Mouse (Mus musculus) right cerebral cortex, adult 2 months (tissue): Measurements from ENCODE around the gene Hist3h2ba.
"Not testable (repeated sequence)": the region's sequence is repeated elsewhere in the genome, so short reads cannot be mapped to it uniquely, and the experiment has no call there.

Source experiments
- DNase-seq, 2 experiments: peaks; one replicate each; pipeline ENCODE4 v3.0.0; 2021 to 2022; ENCODE audit warnings: low spot score in 2 of 2

The Hist3h2ba gene

DNA sequence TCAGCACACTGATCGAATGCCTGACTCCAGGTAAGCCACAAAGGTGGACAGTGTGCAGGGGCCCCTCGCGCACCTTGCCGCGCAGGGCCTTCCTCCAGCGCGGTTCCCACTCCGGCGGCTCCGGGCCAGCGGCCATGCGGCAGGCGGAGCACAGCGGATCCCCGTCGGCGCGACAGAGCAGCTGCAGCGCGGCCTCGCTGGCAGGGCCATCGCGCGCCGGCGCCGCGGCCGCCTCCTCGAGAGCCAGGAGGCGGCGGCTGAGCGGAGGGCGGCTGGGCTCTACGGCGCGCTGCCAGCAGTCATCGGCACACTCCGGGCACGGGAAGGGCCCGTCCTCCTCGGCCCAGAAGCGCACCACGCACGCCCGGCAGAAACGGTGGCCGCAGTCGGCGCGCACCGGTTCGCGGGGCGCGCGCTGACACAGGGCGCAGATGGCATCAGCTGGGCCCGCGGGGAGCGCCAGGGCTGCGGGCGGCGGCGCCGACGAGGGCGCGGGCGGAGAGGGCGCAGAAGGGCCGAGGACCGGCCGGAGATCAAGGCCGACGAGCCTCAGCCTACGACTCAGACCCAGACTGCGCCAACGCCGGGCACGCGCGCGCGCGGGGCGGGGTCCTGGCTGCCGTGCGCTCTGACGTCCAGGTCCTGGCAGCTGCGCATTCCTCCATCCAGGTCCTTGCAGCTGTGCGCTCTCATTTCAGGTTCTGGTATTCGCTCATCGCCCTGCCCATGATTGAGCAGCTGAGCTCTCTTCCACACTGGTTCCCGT lies 10.2 kb upstream of the Hist3h2ba start, which contains the start of gene Rnf187:
Rnf187 (minus strand) TSS at position 595 of the 766 bp plus-strand sequence.
- peak; percentile 91 to 93 for DNase-seq

DNA sequence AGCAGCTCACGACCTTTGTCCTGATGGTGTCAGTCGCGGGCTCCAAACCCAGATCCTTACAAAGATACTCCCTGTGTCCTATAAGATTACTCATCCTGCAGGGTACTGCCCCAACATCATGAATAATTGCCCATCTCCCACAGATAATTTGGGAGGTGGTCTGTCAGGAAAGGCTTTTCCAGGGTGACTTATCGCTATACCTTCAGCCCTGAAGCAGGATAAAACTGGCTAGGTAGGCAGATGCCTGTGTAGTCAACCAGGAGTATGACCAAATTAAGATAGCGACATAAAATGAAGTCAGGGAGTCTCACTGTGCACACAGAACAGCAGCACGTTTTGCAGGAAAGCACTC lies 9.7 kb upstream of the Hist3h2ba start:
- DNase-seq: no peak

DNA sequence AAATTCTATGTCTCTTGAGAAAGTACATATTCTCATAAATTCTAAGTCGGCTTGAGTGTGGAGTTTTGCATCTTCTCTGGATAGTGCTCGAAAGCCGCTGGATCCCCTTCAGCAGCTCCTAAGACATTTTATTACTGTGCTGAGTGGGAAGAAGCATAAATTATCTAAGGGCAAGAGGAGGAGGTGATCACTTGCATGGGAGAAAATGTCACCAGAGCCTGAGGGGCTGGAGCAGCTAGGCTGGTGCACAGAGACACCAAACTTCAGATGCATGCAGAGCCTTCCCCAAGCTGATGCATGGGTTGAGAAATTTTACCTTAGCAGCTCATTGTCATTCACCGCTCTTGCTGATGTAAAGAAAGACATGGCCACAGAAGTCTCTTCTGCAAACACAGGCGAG lies 4.6 kb upstream of the Hist3h2ba start:
- DNase-seq: no peak

DNA sequence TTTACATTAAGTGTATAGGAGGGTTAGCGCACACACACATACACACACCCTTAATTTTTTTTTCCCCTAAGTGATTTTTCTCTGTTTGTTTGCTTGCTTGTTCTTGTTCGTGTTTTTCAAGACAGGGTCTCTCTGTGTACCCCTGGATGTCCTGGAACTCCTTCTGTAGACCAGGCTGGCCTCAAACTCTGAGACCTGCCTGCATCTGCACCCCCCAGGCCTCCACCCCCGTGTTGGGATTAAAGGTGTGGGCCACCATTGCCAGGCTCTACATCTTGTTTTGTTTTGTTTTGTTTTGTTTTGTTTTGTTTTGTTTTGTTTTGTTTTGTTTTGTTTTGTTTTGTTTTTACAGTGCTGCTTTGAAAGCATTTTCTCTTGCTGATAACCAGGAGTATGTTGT lies 1.4 kb upstream of the Hist3h2ba start:
- DNase-seq: no peak

DNA sequence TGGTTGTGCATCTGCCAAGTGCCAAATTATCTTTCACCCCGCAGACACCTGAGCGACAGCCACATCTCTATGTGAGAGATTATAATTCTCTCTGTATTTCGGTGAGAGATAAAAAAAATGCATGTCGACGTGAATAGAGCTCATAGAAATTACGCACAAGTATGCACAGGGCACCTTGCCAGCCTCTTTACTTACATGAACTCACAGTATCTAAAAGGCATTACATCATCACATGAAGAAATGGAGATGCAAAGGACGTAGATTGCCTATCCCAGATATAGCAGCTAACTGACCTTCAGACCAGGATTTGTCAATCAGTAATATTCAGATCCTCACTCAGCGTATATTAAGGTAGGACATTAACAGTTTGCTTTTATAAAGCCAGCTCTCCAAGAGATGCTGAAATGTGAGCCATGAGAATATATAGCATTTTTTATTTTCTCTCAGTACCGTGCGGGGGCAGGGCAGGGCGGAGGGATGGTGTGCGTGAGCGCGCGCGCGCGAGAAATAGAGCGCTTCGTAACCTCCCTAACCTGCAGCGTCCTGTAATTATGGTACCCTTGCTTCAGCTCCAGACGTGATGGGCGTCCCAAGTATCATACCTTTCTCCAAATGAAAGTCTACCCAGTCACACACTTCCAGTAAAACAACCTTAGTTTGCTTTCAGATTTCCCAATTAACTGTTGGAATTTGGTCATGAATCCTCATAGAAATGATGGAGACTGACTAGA lies 757 bp upstream of the Hist3h2ba start:
- DNase-seq: peak; percentile 70 to 77

DNA sequence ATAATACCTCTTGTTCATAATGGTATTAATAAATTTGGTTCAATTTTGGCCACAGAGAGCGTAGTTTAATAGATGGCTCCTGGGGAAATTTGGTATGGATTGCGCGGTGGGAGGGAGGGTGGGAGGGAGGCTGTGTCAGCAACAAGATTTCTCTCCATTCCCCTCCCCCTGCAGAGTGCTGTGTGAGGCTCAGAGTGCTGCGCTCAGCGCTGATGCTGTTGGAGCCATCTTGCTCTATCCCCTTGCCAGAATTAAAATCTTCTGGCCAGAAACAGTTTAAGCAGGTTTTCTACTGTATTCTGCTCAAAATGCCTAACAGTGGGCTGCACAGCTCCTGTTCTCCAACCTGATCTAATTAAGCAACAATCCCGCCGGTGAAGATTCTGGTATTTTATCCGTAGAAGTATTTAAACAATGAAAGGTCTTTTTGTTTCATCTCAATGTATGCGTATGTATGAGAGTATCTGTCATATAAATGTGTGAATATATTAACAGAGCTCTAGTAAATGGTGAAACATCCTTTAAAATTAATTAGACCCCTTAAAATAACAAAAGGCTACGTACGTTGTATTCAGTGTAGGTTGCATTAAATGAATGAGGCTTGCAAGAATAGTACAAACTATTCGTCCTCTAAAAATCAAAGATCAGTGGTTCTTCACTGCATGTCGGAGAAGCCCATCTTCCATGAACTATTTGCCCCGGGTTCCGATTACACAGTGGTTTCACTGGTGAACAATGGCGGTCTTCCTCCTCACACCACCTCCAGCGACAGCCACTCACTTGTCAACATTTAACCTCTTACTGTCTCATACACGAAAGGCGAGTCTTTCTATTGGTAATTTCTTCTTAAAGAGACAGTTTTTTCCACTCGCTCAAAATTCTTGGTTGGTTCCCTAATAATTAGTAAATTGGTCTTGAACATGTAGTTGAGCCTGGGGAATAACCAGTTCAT lies 1.0 kb downstream of the Hist3h2ba start:
- peak; percentile 64 to 66 for DNase-seq

DNA sequence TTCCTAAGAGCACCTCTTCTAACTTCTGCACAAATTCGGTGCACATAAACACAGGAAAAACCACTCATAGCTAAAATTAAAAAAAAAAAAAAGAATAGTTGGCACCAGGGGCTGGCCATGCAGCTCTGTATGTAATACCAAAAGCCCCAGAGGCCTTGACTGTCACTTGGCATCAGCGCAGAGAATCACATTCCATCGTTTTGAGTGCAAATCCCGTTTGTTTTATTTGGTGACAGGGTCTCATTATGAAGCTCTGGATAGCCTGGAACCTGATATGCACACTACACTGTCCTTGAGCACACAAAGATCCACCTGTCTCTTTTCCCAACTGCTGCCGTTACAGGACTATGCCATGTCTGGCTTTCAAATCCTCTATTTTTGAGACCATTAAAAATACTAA lies 2.5 kb downstream of the Hist3h2ba start:
- no peak for DNase-seq

DNA sequence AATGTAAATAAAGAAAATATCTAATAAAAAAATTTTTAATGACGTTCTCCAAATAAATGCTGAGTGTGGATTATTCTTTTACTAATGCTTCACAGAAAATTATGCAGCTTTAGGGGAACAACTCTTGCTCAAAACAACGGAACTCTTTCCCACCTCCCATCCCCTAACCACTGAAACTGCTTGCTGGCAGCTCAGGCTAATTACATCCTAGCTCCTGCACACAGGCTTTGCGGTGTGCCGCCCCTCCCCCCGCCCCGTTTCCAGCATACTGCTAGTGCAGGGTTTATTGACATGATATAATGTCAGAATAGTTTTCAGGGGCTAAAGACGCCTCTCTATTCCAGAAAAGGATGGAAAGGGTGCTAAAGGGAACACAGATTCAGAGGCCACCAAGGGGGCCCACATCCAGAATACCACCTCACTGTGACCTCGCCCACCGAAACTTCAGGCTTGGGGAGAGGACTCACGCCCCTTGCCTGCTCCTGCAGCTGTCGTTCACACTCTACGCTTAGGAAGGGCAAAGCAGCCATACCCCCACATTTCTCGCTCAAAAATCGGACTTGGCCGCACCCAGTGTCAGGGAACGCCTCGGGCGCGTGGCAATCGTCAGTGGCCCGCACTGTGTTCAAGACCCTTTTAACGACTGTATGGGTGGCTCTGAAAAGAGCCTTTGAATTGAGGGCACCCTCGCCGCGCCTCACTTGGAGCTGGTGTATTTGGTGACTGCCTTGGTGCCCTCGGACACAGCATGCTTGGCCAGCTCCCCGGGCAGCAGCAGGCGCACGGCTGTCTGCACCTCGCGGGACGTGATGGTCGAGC lies 4.8 kb downstream of the Hist3h2ba start:
- DNase-seq: no peak

DNA sequence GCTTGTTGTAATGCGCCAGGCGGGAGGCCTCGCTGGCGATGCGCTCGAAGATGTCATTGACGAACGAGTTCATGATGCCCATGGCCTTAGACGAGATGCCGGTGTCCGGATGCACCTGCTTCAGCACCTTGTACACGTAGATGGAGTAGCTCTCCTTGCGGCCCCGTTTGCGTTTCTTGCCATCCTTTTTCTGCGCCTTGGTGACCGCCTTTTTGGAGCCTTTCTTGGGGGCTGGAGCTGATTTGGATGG lies 5.4 kb downstream of the Hist3h2ba start:
- DNase-seq: not testable (repeated sequence)

DNA sequence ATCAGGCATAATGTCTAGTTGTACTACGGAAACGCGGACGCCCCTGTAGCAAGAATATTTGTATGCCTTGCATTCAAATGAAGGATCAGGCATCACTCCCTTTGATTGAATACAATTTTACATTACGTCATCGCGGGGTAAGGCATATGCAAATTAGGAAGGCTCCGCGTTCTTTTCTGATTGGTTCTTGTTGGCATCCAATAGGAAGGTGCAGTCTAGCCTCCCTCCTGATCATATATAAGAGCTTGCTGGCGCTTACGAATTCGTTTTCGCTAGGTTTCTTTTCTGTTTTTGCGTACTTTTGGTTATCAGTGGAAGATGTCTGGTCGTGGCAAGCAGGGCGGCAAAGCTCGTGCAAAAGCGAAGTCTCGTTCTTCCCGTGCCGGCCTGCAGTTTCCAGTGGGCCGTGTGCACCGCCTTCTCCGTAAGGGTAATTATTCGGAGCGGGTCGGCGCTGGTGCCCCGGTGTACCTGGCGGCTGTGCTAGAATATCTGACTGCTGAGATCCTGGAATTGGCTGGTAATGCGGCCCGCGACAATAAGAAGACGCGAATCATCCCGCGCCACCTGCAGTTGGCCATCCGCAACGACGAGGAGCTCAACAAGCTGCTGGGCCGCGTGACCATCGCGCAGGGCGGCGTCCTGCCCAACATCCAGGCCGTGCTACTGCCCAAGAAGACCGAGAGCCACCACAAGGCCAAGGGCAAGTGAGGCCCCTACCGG lies 5.9 kb downstream of the Hist3h2ba start, which contains the start of the genes Hist3h2a and Trim17:
Hist3h2a (plus strand) TSS at position 266 of the 723 bp plus-strand sequence.
Trim17 (plus strand) TSS at position 266 of the 723 bp plus-strand sequence.
- DNase-seq: peak; percentile 91

DNA sequence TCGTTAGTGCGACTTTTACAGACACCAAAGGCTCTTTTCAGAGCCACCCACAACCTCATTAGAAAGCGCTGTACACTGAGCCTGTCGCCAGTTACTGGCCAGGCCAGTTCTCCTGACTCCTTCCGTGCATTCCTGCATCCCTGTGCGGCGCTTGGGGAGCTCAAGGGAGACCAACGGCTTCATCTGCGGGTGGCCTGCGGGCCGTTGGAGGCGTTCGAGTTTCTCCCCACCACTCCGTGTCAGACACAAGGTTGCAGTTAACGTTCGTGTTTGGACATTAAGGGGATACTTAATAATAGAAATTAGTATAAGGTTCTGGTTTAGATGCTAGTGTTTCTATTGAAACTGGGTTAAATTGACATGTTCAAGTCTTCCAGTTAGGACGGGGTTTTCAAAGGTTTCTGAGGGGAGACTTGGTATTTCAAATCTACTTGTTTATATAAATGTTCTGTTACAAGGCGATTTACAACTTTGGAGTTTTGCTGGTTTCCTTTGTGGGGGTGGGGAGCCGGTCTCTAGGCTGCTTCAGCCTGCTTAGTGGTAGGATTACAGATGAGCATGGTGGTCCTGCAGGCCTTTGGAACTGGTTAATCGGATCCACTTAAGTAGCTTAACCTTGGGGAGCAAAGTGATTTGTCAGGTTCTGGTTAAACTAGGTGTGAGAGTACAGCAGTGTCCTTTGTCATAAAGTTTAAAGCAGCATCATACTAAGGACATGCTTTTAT lies 6.6 kb downstream of the Hist3h2ba start:
- no peak for DNase-seq

DNA sequence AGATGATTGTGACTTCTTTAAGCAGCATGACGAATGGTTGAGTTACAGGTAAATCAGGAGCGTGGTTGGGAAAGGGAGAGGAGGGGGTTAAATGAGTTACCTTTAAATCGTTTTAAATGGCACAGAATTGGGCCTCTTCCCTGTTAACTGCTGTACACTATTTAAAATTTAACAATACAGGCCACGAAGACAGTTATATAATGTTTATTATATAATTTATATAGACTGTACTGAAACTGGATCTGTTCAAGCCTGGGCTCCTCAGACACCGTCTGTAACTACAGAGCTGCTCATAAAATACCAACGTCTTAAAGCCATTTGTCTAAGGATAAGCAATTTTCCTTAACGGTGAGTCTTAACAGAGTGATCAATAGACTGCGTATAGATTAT lies 7.1 kb downstream of the Hist3h2ba start:
- no peak for DNase-seq

DNA sequence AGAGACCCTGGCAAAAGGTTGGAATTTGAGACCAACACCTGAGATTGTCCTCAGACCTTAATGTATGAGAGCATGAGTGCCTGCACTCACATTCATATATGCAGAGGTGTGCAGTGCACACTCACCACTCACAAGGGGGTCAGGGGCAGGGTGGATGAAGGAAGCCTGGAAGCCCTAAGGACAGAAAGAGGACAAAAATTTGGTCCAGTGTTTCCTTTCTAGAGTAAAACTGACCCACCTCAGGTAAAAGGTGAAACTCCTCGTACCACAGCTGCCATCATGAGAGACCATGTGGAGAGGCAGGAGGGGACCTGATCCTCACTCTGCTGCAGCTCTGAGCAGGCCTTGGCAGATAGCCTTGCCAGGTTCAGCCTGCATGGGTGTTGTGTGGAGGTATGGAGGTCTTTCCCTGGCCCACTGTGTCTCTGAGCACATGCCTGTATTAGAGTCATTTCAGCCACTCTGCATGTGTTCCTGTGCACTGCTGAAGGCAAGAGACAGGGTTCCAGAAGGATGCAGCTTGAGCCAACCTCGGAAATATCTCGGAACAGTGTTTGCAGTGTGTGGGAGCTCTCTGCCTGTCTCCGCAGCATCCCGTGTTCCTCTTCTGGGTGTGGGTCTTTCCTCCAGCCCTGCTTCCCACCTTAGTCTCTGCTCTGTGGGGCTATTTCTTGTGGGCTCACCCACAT lies 8.7 kb downstream of the Hist3h2ba start:
- peak in 1 of 2 experiments; percentile 58 for DNase-seq

DNA sequence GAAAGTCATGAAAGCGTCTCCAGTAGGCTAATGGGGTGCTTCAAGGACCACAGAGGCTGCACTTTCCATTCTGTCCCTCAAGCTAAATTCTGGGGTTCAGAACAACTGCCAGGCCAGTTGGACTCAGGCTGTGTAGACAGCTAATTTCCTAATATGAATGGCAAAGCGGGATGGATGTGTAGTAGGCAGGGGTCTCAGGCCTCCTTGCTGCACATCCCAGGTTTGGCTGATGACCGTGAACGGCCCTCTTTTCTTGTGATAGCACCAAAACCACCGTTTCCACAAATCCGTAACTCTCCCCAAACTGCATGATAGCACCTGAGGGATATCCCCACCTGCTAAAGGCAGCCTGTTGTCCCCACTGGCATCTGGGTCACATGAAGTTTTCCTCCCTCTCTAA lies 9.8 kb downstream of the Hist3h2ba start:
- no peak for DNase-seq

DNA sequence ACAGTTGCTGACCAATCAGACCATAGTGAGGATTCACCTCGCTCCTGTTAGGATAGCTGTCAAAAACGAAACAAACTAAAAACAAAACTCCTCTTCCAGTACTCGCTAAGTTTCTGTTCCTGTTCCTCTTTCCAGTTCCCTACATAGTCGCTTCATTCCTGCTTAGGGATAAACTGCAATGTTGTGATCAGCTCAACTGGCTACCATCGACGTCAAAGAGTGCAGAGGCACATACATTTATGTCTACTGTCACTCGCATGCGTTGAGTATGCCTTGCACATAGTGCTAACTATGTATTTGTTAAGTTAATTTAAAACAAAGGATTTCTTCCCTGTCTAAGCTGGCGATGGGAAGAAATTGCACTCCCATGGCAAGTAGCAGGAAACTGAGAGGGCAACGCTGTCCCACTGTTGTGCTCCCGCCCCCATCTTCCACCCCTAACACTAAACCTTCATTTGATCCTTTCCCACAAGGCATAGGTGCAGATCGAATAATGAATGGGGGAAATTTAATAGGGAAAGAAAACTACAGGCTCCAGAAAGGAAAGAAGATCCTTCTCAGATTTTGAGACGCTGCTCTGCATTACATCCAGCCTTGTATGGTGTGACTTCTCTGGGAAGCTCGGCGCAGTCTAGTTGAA lies 10.6 kb downstream of the Hist3h2ba start:
- no peak for DNase-seq

DNA sequence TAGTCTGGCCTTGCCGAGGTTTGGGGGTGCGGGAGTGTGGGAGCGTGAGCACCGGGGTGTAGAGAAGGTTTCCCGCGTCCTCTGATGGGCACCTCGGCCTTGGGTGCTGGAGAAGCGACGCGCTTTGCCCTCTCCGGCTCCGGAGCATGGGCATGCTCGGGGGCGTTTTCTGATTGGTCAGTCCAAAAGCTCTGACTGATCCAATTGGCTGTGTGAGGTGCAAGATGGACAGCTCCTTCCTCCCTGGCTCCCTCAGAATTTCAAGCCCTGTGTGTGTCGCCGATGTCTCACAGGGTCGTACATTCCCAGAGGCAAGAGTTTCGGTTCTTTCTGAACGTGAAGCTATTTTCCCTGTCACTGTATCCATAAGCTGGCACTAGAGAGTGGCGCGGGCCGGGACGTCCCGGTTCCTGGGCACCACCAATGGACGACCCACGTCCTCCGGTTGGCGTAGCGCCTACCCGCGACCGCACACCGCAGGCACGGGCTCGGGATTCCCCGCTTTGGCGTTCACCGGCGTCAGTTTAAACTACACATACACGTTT lies 11.3 kb downstream of the Hist3h2ba start:
- DNase-seq: peak; percentile 75 to 83

DNA sequence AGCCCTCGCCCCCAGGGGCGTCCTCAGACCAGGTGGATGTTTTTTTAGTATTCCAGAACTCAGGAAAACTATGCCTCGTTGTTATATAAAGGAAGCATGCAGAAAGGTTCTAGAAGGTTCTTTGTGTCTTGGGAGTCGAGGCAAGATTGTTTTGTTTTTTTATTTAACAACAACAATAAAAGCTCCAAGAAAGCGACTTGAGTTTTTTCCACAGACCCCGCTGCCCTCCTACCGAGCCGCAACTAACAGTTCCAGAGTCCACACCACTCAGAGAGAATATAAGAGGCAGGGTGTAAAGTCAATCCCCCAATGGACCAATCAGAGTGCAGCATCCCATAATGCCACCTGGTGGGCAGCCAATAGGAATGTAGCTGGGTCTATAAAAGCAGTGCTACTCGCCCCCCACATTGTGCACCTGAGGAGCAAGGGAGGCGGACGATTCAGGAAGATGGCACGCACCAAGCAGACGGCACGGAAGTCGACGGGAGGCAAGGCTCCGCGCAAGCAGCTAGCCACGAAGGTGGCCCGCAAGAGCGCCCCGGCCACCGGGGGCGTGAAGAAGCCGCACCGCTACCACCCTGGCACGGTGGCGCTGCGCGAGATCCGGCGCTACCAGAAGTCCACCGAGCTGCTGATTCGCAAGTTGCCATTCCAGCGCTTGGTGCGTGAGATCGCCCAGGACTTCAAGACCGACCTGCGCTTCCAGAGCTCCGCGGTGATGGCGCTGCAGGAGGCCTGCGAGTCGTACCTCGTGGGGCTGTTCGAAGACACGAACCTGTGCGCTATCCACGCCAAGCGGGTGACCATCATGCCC lies 12.9 kb downstream of the Hist3h2ba start:
- DNase-seq: no peak

DNA sequence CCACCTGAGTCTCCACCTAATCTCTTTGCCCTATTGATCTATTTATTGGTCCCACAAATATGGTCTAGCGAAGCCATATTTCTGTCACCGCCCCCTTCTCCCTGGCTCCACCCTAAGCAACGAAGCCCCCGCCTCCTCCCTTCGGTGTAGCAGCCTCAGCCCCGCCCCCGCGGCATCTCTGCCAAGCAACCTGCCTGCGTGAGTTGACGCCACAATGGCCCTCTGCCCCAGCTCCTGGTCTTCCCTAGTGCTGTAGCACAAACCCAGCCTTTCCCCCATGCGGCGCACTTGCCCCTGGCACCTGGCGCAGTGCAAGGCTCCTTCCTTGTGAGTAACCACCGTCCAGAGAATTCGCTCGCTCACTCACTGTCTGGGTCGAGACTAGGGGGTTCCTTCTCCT lies 14.8 kb downstream of the Hist3h2ba start:
- no peak for DNase-seq
